Mouse (Mus musculus) kidney, adult 11 months (tissue): ENCODE measurements around the gene Lamc1.

ENCODE experiments used
- DNase-seq: peaks from one replicate; pipeline ENCODE4 v3.0.0; 2022

The Lamc1 gene

GRCm38 (mm10) chr1:153296035-153296434, 36.6 kb downstream of the Lamc1 start:
- no peak for DNase-seq

GRCm38 (mm10) chr1:153292892-153293291, 39.7 kb downstream of the Lamc1 start:
- DNase-seq = no peak

- no peak for DNase-seq
These were observed 40.4 kb downstream of the Lamc1 start for GRCm38 (mm10) chr1:153292202-153292601.

- DNase-seq = no peak
These were observed 41.2 kb downstream of the Lamc1 start for GRCm38 (mm10) chr1:153291416-153291815.

GRCm38 (mm10) chr1:153288010-153288409, 44.6 kb downstream of the Lamc1 start:
- no peak for DNase-seq

GRCm38 (mm10) chr1:153287443-153287842, 45.1 kb downstream of the Lamc1 start:
- DNase-seq = no peak

GRCm38 (mm10) chr1:153286216-153286615, 46.4 kb downstream of the Lamc1 start:
- DNase-seq = no peak

- DNase-seq = no peak
These were observed 47.4 kb downstream of the Lamc1 start for GRCm38 (mm10) chr1:153285188-153285587.

- no peak for DNase-seq
These were observed 50.1 kb downstream of the Lamc1 start for GRCm38 (mm10) chr1:153282342-153282975.

GRCm38 (mm10) chr1:153281483-153281882, 51.1 kb downstream of the Lamc1 start:
- DNase-seq = no peak

GRCm38 (mm10) chr1:153280411-153280810, 52.2 kb downstream of the Lamc1 start:
- DNase-seq = no peak

GRCm38 (mm10) chr1:153278028-153278613, 54.5 kb downstream of the Lamc1 start:
- DNase-seq = no peak

GRCm38 (mm10) chr1:153275466-153275865, 57.1 kb downstream of the Lamc1 start:
- DNase-seq = no peak

GRCm38 (mm10) chr1:153274611-153275010, 58.0 kb downstream of the Lamc1 start:
- no peak for DNase-seq

- DNase-seq = no peak
These were observed 58.9 kb downstream of the Lamc1 start for GRCm38 (mm10) chr1:153273657-153274056.

GRCm38 (mm10) chr1:153270827-153271226, 61.8 kb downstream of the Lamc1 start:
- DNase-seq = no peak

- no peak for DNase-seq
These were observed 62.9 kb downstream of the Lamc1 start for GRCm38 (mm10) chr1:153269681-153270080.

GRCm38 (mm10) chr1:153268806-153269309, 63.7 kb downstream of the Lamc1 start:
- DNase-seq = no peak

- no peak for DNase-seq
These were observed 64.3 kb downstream of the Lamc1 start for GRCm38 (mm10) chr1:153268306-153268705.

GRCm38 (mm10) chr1:153267730-153268129, 64.9 kb downstream of the Lamc1 start:
- DNase-seq = no peak

GRCm38 (mm10) chr1:153266891-153267290, 65.7 kb downstream of the Lamc1 start:
- no peak for DNase-seq

GRCm38 (mm10) chr1:153265579-153265978, 67.0 kb downstream of the Lamc1 start:
- no peak for DNase-seq

GRCm38 (mm10) chr1:153265066-153265465, 67.5 kb downstream of the Lamc1 start:
- DNase-seq = no peak

GRCm38 (mm10) chr1:153259752-153260300, 72.8 kb downstream of the Lamc1 start:
- DNase-seq = no peak
